Mouse (Mus musculus): Measurements from ENCODE around the gene Uvrag. TPM values are rescaled to one million over a fixed set of nuclear protein-coding genes. Genes with fewer than 3 reads are reported as not detected.

Gene Uvrag
- polyA plus RNA-seq, 1 experiment from 2014 or later = 15.0 TPM

GRCm38 (mm10) chr7:99101767-99102593 lies 39.0 kb downstream of the Uvrag start:
- Histone ChIP-seq H3K27ac (no peak overlapping the region), H3K9me3 (no peaks in the 10 kb centered on the region), H3K4me3 (no peak overlapping the region), H3K4me2 (replicated peaks) (no peak overlapping the region), H3K4me1 (peaks cover 31% of the 10 kb centered on the region), H3K36me3 (peaks cover 5% of the 10 kb centered on the region; the same call in 1 of the 2 replicates), H3K9ac (no peak overlapping the region), H3K27me3 (replicated peaks) (no peaks in the 10 kb centered on the region)
- WGBS = 16% methylated on average over 11 of the region's 11 CpGs
- peak; percentile 61 for ATAC-seq (ENCODE audit: low FRiP score, low read depth)

GRCm38 (mm10) chr7:99101076-99101475 lies 39.9 kb downstream of the Uvrag start:
- peaks cover 5% of the 10 kb centered on the region; the same call in 1 of the 2 replicates for H3K36me3 ChIP-seq
- 55% methylated on average over 2 of the region's 2 CpGs for WGBS

GRCm38 (mm10) chr7:99100573-99100972 lies 40.4 kb downstream of the Uvrag start:
- Histone ChIP-seq H3K9me3 (no peaks in the 10 kb centered on the region), H3K27ac (no peak overlapping the region), H3K4me1 (peaks cover 24% of the 10 kb centered on the region), H3K9ac (no peak overlapping the region), H3K4me2 (replicated peaks) (no peak overlapping the region), H3K4me3 (no peak overlapping the region), H3K27me3 (replicated peaks) (no peaks in the 10 kb centered on the region), H3K36me3 (peaks cover 5% of the 10 kb centered on the region; the same call in 1 of the 2 replicates)
- 77% methylated on average over 8 of the region's 8 CpGs for WGBS
- ATAC-seq (ENCODE audit: low FRiP score, low read depth) = no peak

More at GRCm38 (mm10) chr7:99101076-99101475, 39.9 kb downstream of the Uvrag start:
- H3K27ac ChIP-seq = no peak overlapping the region
- peaks cover 24% of the 10 kb centered on the region for H3K4me1 ChIP-seq
- H3K4me3 ChIP-seq = no peak overlapping the region
- H3K27me3 ChIP-seq (replicated peaks) = no peaks in the 10 kb centered on the region
- H3K9me3 ChIP-seq = no peaks in the 10 kb centered on the region
- ATAC-seq (ENCODE audit: low FRiP score, low read depth) = no peak
- H3K9ac ChIP-seq = no peak overlapping the region
- no peak overlapping the region for H3K4me2 ChIP-seq (replicated peaks)

GRCm38 (mm10) chr7:99100087-99100486 lies 40.9 kb downstream of the Uvrag start:
- Histone ChIP-seq H3K4me1 (peaks cover 24% of the 10 kb centered on the region), H3K9me3 (no peaks in the 10 kb centered on the region), H3K4me3 (no peak overlapping the region), H3K27me3 (replicated peaks) (no peaks in the 10 kb centered on the region), H3K9ac (no peak overlapping the region), H3K36me3 (peaks cover 5% of the 10 kb centered on the region; the same call in 1 of the 2 replicates), H3K27ac (no peak overlapping the region), H3K4me2 (replicated peaks) (no peak overlapping the region)
- ATAC-seq (ENCODE audit: low FRiP score, low read depth) = no peak
- WGBS = 68% methylated on average over 9 of the region's 9 CpGs

GRCm38 (mm10) chr7:99097781-99098180 lies 43.2 kb downstream of the Uvrag start:
- H3K9ac ChIP-seq = no peak overlapping the region
- 85% methylated on average over 7 of the region's 7 CpGs for WGBS
- H3K4me1 ChIP-seq = peaks cover 24% of the 10 kb centered on the region
- H3K4me3 ChIP-seq = no peak overlapping the region
- no peak for ATAC-seq (ENCODE audit: low FRiP score, low read depth)
- H3K27me3 ChIP-seq (replicated peaks) = no peaks in the 10 kb centered on the region
- no peak overlapping the region for H3K27ac ChIP-seq
- H3K4me2 ChIP-seq (replicated peaks) = no peak overlapping the region
- peaks cover 5% of the 10 kb centered on the region; the same call in 1 of the 2 replicates for H3K36me3 ChIP-seq
- H3K9me3 ChIP-seq = no peaks in the 10 kb centered on the region

- no peaks in the 10 kb centered on the region for H3K27me3 ChIP-seq (replicated peaks)
- no peak overlapping the region for H3K9ac ChIP-seq
- peaks cover 18% of the 10 kb centered on the region for H3K4me1 ChIP-seq
- no peaks in the 10 kb centered on the region for H3K9me3 ChIP-seq
- H3K36me3 ChIP-seq = peaks cover 5% of the 10 kb centered on the region; the same call in 1 of the 2 replicates
- no peak for ATAC-seq (ENCODE audit: low FRiP score, low read depth)
- H3K4me2 ChIP-seq (replicated peaks) = no peak overlapping the region
- H3K27ac ChIP-seq = no peak overlapping the region
- 90% methylated on average over 2 of the region's 2 CpGs for WGBS
- no peak overlapping the region for H3K4me3 ChIP-seq
Observed at GRCm38 (mm10) chr7:99097128-99097527, 43.8 kb downstream of the Uvrag start.

- no peak overlapping the region for H3K4me3 ChIP-seq
- H3K9ac ChIP-seq = no peak overlapping the region
- no peak for ATAC-seq (ENCODE audit: low FRiP score, low read depth)
- H3K36me3 ChIP-seq = peaks cover 5% of the 10 kb centered on the region; the same call in 1 of the 2 replicates
- H3K4me1 ChIP-seq = peaks cover 2% of the 10 kb centered on the region; the same call in 1 of the 2 replicates
- WGBS = 69% methylated on average over 4 of the region's 4 CpGs
- H3K27me3 ChIP-seq (replicated peaks) = no peaks in the 10 kb centered on the region
- no peak overlapping the region for H3K4me2 ChIP-seq (replicated peaks)
- no peaks in the 10 kb centered on the region for H3K9me3 ChIP-seq
- H3K27ac ChIP-seq = no peak overlapping the region
Observed at GRCm38 (mm10) chr7:99095191-99095590, 45.8 kb downstream of the Uvrag start.

- Histone ChIP-seq H3K9ac (no peak overlapping the region), H3K4me3 (no peak overlapping the region), H3K4me2 (replicated peaks) (no peak overlapping the region), H3K9me3 (no peaks in the 10 kb centered on the region), H3K27ac (no peak overlapping the region), H3K27me3 (replicated peaks) (no peaks in the 10 kb centered on the region), H3K36me3 (peaks cover 5% of the 10 kb centered on the region; the same call in 1 of the 2 replicates), H3K4me1 (no peaks in the 10 kb centered on the region)
- ATAC-seq (ENCODE audit: low FRiP score, low read depth) = no peak
- WGBS = 90% methylated on average over 3 of the region's 3 CpGs
Observed at GRCm38 (mm10) chr7:99094336-99094735, 46.6 kb downstream of the Uvrag start.

- H3K9me3 ChIP-seq = no peaks in the 10 kb centered on the region
- 87% methylated on average over 17 of the region's 17 CpGs for whole genome bisulfite sequencing
- no peaks in the 10 kb centered on the region for H3K27me3 ChIP-seq (replicated peaks)
- H3K4me1 ChIP-seq = no peaks in the 10 kb centered on the region
- H3K9ac ChIP-seq = no peak overlapping the region
- H3K4me3 ChIP-seq = no peak overlapping the region
- no peak for ATAC-seq (ENCODE audit: low FRiP score, low read depth)
- H3K36me3 ChIP-seq = no peaks in the 10 kb centered on the region
- no peak overlapping the region for H3K4me2 ChIP-seq (replicated peaks)
- no peak overlapping the region for H3K27ac ChIP-seq
Observed at GRCm38 (mm10) chr7:99091915-99092645, 48.9 kb downstream of the Uvrag start.

- Histone ChIP-seq H3K9me3 (no peaks in the 10 kb centered on the region), H3K27me3 (replicated peaks) (no peaks in the 10 kb centered on the region), H3K4me3 (no peak overlapping the region), H3K27ac (no peak overlapping the region), H3K4me2 (replicated peaks) (no peak overlapping the region), H3K4me1 (no peaks in the 10 kb centered on the region), H3K36me3 (0 out of 2 replicates have a peak, but pooled peaks cover 4% of the 10 kb centered on the region), H3K9ac (no peak overlapping the region)
- ATAC-seq (ENCODE audit: low FRiP score, low read depth) = no peak
- WGBS = 87% methylated on average over 4 of the region's 4 CpGs
Observed at GRCm38 (mm10) chr7:99089716-99090115, 51.2 kb downstream of the Uvrag start.

GRCm38 (mm10) chr7:99088576-99089346 lies 52.2 kb downstream of the Uvrag start:
- WGBS = 91% methylated on average over 10 of the region's 10 CpGs
- H3K27me3 ChIP-seq (replicated peaks) = no peaks in the 10 kb centered on the region
- H3K9ac ChIP-seq = no peak overlapping the region
- H3K27ac ChIP-seq = no peak overlapping the region
- H3K4me1 ChIP-seq = no peaks in the 10 kb centered on the region
- H3K9me3 ChIP-seq = no peaks in the 10 kb centered on the region
- H3K36me3 ChIP-seq = 0 out of 2 replicates have a peak, but pooled peaks cover 4% of the 10 kb centered on the region
- no peak overlapping the region for H3K4me2 ChIP-seq (replicated peaks)
- no peak overlapping the region for H3K4me3 ChIP-seq
- ATAC-seq (ENCODE audit: low FRiP score, low read depth) = no peak

- Histone ChIP-seq H3K4me3 (no peak overlapping the region), H3K4me1 (no peaks in the 10 kb centered on the region), H3K9me3 (no peaks in the 10 kb centered on the region), H3K27ac (no peak overlapping the region), H3K36me3 (0 out of 2 replicates have a peak, but pooled peaks cover 4% of the 10 kb centered on the region), H3K4me2 (replicated peaks) (no peak overlapping the region), H3K9ac (no peak overlapping the region), H3K27me3 (replicated peaks) (no peaks in the 10 kb centered on the region)
- no peak for ATAC-seq (ENCODE audit: low FRiP score, low read depth)
- WGBS = 80% methylated on average over 7 of the region's 7 CpGs
Observed at GRCm38 (mm10) chr7:99087581-99087980, 53.4 kb downstream of the Uvrag start.

Measured in neural tube, embryonic 12.5 days (tissue).